Mouse (Mus musculus) left cerebral cortex, postnatal 36 days (tissue): Measurements from ENCODE around the gene Zfp512. TPM values are rescaled to one million over a fixed set of nuclear protein-coding genes. Genes with fewer than 3 reads are reported as not detected.
"Not testable (repeated sequence)": the region's sequence is repeated elsewhere in the genome, so short reads cannot be mapped to it uniquely, and the experiment has no call there.

Experiments
- DNase-seq, 2 experiments: peaks; one replicate each; pipeline ENCODE4 v3.0.0; 2021 to 2022; ENCODE audit warnings: low spot score in 2 of 2, mixed read lengths in 1 of 2
- intact Hi-C: fragments of 180-260 bp; cut with DNase I; formaldehyde crosslinking; loops from one replicate; pipeline ENCODE4 v1.15.1; 2025
- total RNA-seq, 2 experiments: library from RNA; stranded (reverse); gene quantifications; 2 replicates each; pipeline ENCODE4 v1.2.3; 2021

The Zfp512 gene
- total RNA-seq, 2 experiments from 2014 or later: 45.2 to 49.6 TPM

DNA sequence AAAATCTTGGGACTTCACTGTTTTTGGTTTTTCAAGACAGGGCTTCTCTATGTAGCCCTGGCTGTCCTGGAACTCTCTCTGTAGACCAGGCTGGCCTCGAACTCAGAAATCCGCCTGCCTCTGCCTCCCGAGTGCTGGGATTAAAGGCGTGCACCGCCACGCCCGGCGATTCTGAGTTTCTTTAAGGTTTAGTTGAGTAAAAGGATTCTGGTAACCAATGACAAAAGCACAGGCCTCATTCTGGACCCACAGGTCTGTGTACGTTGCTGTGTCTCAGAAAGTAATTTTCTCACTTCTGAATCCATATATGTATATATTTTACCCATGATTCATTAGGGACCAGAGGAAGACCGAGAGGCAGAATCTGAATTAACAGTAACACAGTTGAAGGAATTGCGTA lies 75.5 kb downstream of the Zfp512 start, which contains the start of gene Supt7l:
Gene Supt7l (minus strand): TSS at position 101 of the 400 bp plus-strand sequence.
- DNase-seq, intact Hi-C loops: not testable (repeated sequence)

DNA sequence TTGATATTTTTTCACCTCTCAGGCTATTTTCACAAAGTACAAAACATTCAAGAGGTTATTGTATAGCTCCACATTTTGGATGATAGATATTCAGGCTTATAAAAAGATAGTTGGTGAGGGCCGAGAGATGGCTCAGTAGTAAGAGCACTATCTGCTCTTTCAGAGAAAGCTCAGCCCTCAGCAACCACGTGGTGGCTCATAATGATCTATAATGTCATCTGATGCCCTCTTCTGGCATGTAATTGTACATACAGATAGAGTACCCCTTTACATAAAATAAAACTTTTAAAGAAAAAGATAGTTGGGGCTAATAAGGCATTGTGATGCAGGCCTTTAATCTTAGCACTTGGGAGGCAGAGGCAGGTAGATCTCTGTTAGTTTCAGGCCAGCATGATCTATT lies 76.3 kb downstream of the Zfp512 start:
- intact Hi-C loops: no loop called here
- no peak for DNase-seq

Other genes with a start within 250 kb of the Zfp512 start
- gene Ppm1g, start 231.7 kb upstream of the Zfp512 start, total RNA-seq: 10 to 100 TPM; 70.2 to 71.8 TPM
- gene Nrbp1, start 211.6 kb upstream of the Zfp512 start, total RNA-seq: 10 to 100 TPM; 77.9 to 80.9 TPM
- not detected for gene Gm9970, start 211.2 kb upstream of the Zfp512 start, total RNA-seq
- gene Krtcap3, start 200.7 kb upstream of the Zfp512 start, total RNA-seq: 1 to 10 TPM; 2.2 to 4.0 TPM
- 100 to 1,000 TPM in 1 of 2 experiments, 10 to 100 TPM in 1; 78.3 to 102 TPM for gene Ift172, start 161.3 kb upstream of the Zfp512 start, total RNA-seq
- 100 to 1,000 TPM; 147 to 162 TPM for gene Fndc4, start 156.4 kb upstream of the Zfp512 start, total RNA-seq
- under 1 TPM in 1 of 2 experiments, not detected in 1; 0.25 TPM for gene Gckr, start 155.0 kb upstream of the Zfp512 start, total RNA-seq
- under 1 TPM in 1 of 2 experiments, not detected in 1; 0.20 TPM for gene 4930548H24Rik, start 33.3 kb downstream of the Zfp512 start, total RNA-seq
- gene Gpn1, start 42.3 kb downstream of the Zfp512 start, total RNA-seq: 10 to 100 TPM; 24.9 to 27.5 TPM
- gene Slc4a1ap, start 74.6 kb downstream of the Zfp512 start, total RNA-seq: 10 to 100 TPM; 47.6 to 55.1 TPM
- gene Supt7l, start 75.4 kb downstream of the Zfp512 start, total RNA-seq: 10 to 100 TPM; 17.7 to 17.9 TPM
- 10 to 100 TPM; 82.6 to 94.8 TPM for gene Mrpl33, start 144.5 kb downstream of the Zfp512 start, total RNA-seq
- gene Rbks, start 245.2 kb downstream of the Zfp512 start, total RNA-seq: 1 to 10 TPM; 3.0 to 3.4 TPM
- gene Babam2, start 245.3 kb downstream of the Zfp512 start, total RNA-seq: 10 to 100 TPM; 37.5 to 48.5 TPM